Mouse (Mus musculus) ES-E14 (cell line): ENCODE measurements around the gene Flrt1.

ENCODE experiments used
- MAFK ChIP-seq: IDR thresholded peaks from 2 replicates; pipeline ENCODE4 v1.6.1; 2014; ENCODE audit warnings: mild to moderate bottlenecking, low read depth, low read length, inconsistent platforms; ENCODE audit not compliant: insufficient read depth
- ZNF384 ChIP-seq: IDR thresholded peaks from 2 replicates; pipeline ENCODE4 v1.6.1; 2012; ENCODE audit warnings: low read depth, low read length, inconsistent platforms

- TF ChIP-seq MAFK, result no peak
- TF ChIP-seq ZNF384, result no peak
Observed at GRCm38 (mm10) chr19:7054772-7055171, 50.8 kb downstream of the Flrt1 start.
